Comparison of ENCODE assay signal across 17 mouse cellular contexts in the genomic region with DNA sequence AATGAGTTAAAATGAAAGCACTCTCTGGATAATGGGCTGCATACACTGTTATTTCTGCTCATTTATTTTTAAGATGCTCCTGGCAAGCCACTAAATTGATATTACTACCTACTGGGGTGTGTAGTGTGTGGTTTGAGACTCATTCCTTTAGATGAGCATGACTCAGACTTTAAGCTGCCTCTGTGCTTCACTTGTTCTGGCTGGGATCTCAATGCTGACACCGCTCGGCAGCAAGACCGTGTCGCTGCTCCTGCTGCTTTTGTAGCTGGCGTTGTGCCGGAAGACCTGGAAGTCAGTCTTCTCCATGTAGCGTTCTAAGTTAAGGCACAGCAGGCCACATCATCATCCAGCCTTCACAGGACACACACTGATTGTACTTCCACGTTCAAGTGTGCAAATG.
DNase-seq lines count a peak whose midpoint lies in the region; ATAC-seq and TF ChIP-seq lines count a peak whose summit lies in the region.
"Had no signal": no experiment of that assay in that cellular context is flagged by ENCODE, and none has a peak within 500 bp of the region (broad histone marks: within the 10 kb centered on the region; RNA-seq: fewer than 3 reads in every experiment).

No protein-coding gene starts in this region.

- H3K36me3 ChIP-seq in kidney, postnatal 0 days (ENCODE audit: insufficient read depth, low read length): peaks cover 15% of the 10 kb centered on the region
- H3K36me3 ChIP-seq in kidney, adult 2 months (ENCODE audit: control insufficient read depth, insufficient read depth, low read length): peaks cover 1% of the 10 kb centered on the region; the same call in 1 of the 2 replicates

- 0 out of 2 replicates have a peak overlapping the region, but pooled peaks have one; percentile 3 for H3K27ac ChIP-seq in kidney, postnatal 0 days
- H3K27ac ChIP-seq in kidney, adult 2 months (ENCODE audit: insufficient read depth, low read depth, low read length): no peak overlapping the region
- H3K27ac ChIP-seq: forebrain, embryonic 10.5 days; midbrain, embryonic 13.5 days; neural tube, embryonic 12.5 days had no signal

- no peak for TF ChIP-seq CTCF in kidney, postnatal 0 days (IDR thresholded peaks at IDR 0.05; ENCODE audit: low read depth)
- no peak for TF ChIP-seq CTCF in kidney, adult 2 months (conservative IDR thresholded peaks at IDR 0.05; ENCODE audit: insufficient read depth, insufficient read length, low read depth, low read length)

- no peak overlapping the region for H3K4me3 ChIP-seq in kidney, postnatal 0 days (replicated peaks; ENCODE audit: low read depth, low read length)
- H3K4me3 ChIP-seq in kidney, adult 2 months (ENCODE audit: insufficient read depth, low read depth, low read length): no peak overlapping the region
- H3K4me3 ChIP-seq: forebrain, embryonic 10.5 days; midbrain, embryonic 13.5 days; neural tube, embryonic 12.5 days had no signal

- TF ChIP-seq POLR2A in kidney, adult 2 months (IDR thresholded peaks at IDR 0.05; ENCODE audit: low read depth, low read length): no peak

- no peak overlapping the region for H3K4me2 ChIP-seq in kidney, postnatal 0 days (ENCODE audit: low read length)
- H3K4me2 ChIP-seq: liver, embryonic 11.5 days; lung, embryonic 14.5 days; midbrain, embryonic 13.5 days; neural tube, embryonic 12.5 days had no signal

- no peak overlapping the region for H3K9ac ChIP-seq in kidney, postnatal 0 days (ENCODE audit: low read depth, low read length)
- H3K9ac ChIP-seq: lung, embryonic 14.5 days; midbrain, embryonic 13.5 days; neural tube, embryonic 12.5 days had no signal

- H3K27me3 ChIP-seq in kidney, postnatal 0 days (ENCODE audit: insufficient read depth, low read length): no peaks in the 10 kb centered on the region
- no peaks in the 10 kb centered on the region for H3K27me3 ChIP-seq in kidney, adult 2 months (replicated peaks; ENCODE audit: control insufficient read depth, insufficient read depth, low read length)
- H3K27me3 ChIP-seq: CH12.LX; midbrain, embryonic 13.5 days; neural tube, embryonic 12.5 days had no signal

- H3K9me3 ChIP-seq in kidney, postnatal 0 days (replicated peaks; ENCODE audit: low read length): no peaks in the 10 kb centered on the region
- H3K9me3 ChIP-seq: forebrain, embryonic 10.5 days; midbrain, embryonic 13.5 days; neural tube, embryonic 12.5 days had no signal

- intact Hi-C loops in gastrocnemius, postnatal 14 days (cut with DNase I; ENCODE audit: low total_unique reads): loop anchor here (10.0 kb wide), 1 partner anchor 585 kb away; no protein-coding TSS in a partner anchor

- ATAC-seq in kidney, postnatal 0 days (replicated peaks; ENCODE audit: low FRiP score, low read depth): no peak
- ATAC-seq: midbrain, embryonic 13.5 days had no signal

- peaks cover 5% of the 10 kb centered on the region; the same call in 1 of the 2 replicates for H3K4me1 ChIP-seq in kidney, postnatal 0 days (replicated peaks; ENCODE audit: insufficient read depth, low read length)
- no peaks in the 10 kb centered on the region; the same call in 1 of the 2 replicates for H3K4me1 ChIP-seq in kidney, adult 2 months (ENCODE audit: control insufficient read depth, insufficient read depth, low read length)
- H3K4me1 ChIP-seq: midbrain, embryonic 13.5 days; neural tube, embryonic 12.5 days had no signal

- DNase-seq in gastrocnemius, adult 18-20 months (ENCODE audit: low spot score): peak; percentile 31
- DNase-seq in gastrocnemius, postnatal 14 days: no peak
- no peak for DNase-seq in kidney, postnatal 0 days (ENCODE audit: low spot score)
- no peak for DNase-seq in kidney, adult 2 months
- DNase-seq in 3T3-L1 (ENCODE audit: low read depth, low spot score) (peak; percentile 87), NIH3T3 (ENCODE audit: low read depth) (peak; percentile 68)
- DNase-seq in lung, postnatal 25 days (ENCODE audit: low spot score): no peak
- DNase-seq in urinary bladder, postnatal 25 days (ENCODE audit: low spot score): no peak
- DNase-seq: layer of hippocampus, adult 9-11 months; lung, embryonic 14.5 days; spleen, adult 18-20 months; thymus, postnatal 25 days had no signal

- 74% methylated on average over 8 of the region's 8 CpGs for WGBS in kidney, postnatal 0 days
- WGBS in kidney, adult 2 months: 75% methylated on average over 8 of the region's 8 CpGs

Comparison
In these comparisons a context has a peak if more than half of its experiments do, and no peak if none do; other contexts are left out.
1. DNase-seq: peak in gastrocnemius, adult 18-20 months (single experiment), 3T3-L1 (single experiment) and NIH3T3 (single experiment); none in gastrocnemius, postnatal 14 days (single experiment), kidney, postnatal 0 days (single experiment), kidney, adult 2 months (single experiment), lung, postnatal 25 days (single experiment) and urinary bladder, postnatal 25 days (single experiment).